Mouse (Mus musculus) lung, postnatal 0 days (tissue): ENCODE data around the gene Palld.

Experiments used
- CTCF ChIP-seq: IDR thresholded peaks from 2 replicates; pipeline ENCODE4 v1.5.1; 2016; ENCODE audit warnings: antibody characterized with exemption, mild to moderate bottlenecking
- EP300 ChIP-seq: IDR thresholded peaks from 2 replicates; pipeline ENCODE4 v1.6.1; 2016; ENCODE audit warnings: antibody characterized with exemption, mild to moderate bottlenecking, control low read depth

DNA sequence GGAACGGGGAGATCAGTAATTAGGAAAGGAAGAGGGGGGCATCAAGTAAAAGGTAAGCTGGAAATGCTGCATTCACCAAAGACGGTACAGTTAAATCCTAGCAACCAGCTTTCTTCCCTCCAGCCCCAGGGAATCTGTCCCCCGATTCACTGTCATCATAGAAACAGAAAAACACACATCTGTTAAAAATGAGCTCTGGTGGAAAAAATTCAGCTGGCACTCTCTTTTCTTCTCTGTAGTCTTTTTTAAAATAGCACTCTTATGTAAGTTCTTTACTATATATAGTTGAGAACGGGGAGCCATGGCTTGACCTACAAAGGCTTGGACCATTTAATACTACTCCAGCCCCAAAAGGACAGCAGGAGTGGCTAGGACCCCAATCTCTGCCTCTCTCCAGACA lies 332.8 kb downstream of the Palld start:
- TF ChIP-seq CTCF (no peak), EP300 (no peak)
